Mouse (Mus musculus) myocyte (in vitro differentiated cells): ENCODE results near the gene Olfr718-ps1.
"Not testable (repeated sequence)": the region's sequence is repeated elsewhere in the genome, so short reads cannot be mapped to it uniquely, and the experiment has no call there.

Experiments
- E2F4 ChIP-seq: IDR thresholded peaks from one replicate; pipeline ENCODE4 v1.6.1; 2011; ENCODE audit warnings: mild to moderate bottlenecking, control low read depth, moderate library complexity; ENCODE audit not compliant: insufficient read depth
- MYOG ChIP-seq, 3 experiments: IDR thresholded peaks; one replicate each; pipeline ENCODE4 v1.6.1; 2011; ENCODE audit warnings: control low read depth in 2 of 3, low read depth in 2 of 3, mild to moderate bottlenecking in 2 of 3; ENCODE audit not compliant: insufficient read length in 2 of 3, control insufficient read depth in 1 of 3, insufficient read depth in 1 of 3
- POLR2A ChIP-seq: IDR thresholded peaks from one replicate; pipeline ENCODE4 v1.6.1; 2011; ENCODE audit warnings: low read depth, mild to moderate bottlenecking, control low read depth, moderate library complexity; ENCODE audit not compliant: insufficient read length
- POLR2AphosphoS2 ChIP-seq: IDR thresholded peaks from one replicate; pipeline ENCODE4 v1.6.1; 2011; ENCODE audit warnings: low read depth, control low read depth; ENCODE audit not compliant: insufficient read length
- USF1 ChIP-seq: IDR thresholded peaks from one replicate; pipeline ENCODE4 v1.6.1; 2011; ENCODE audit warnings: low read depth, mild to moderate bottlenecking, control low read depth, moderate library complexity

- TF ChIP-seq POLR2AphosphoS2; POLR2A; USF1; E2F4; MYOG (IDR thresholded peaks at IDR 0.05; ENCODE audit: control insufficient read depth in 1 of 3, insufficient read depth in 1 of 3, insufficient read length in 2 of 3, low read depth in 2 of 3): not testable (repeated sequence)
These were observed 13.0 kb downstream of the Olfr718-ps1 start for GRCm38 (mm10) chr5:143134216-143135010.
